Mouse (Mus musculus): ENCODE data around the gene Myo1e. TPM values are rescaled to one million over a fixed set of nuclear protein-coding genes. Genes with fewer than 3 reads are reported as not detected.

Myo1e gene
- polyA plus RNA-seq, 1 experiment: 19.5 TPM

- Histone ChIP-seq H3K27ac (ENCODE audit: insufficient read depth, low read depth, low read length) (0 out of 2 replicates have a peak overlapping the region, but pooled peaks have one; percentile 7), H3K4me1 (ENCODE audit: control insufficient read depth, insufficient read depth, insufficient read length, low read length) (peaks cover 18% of the 10 kb centered on the region), H3K36me3 (ENCODE audit: control insufficient read depth, insufficient read depth, low read length) (no peaks in the 10 kb centered on the region), H3K4me3 (ENCODE audit: low read depth, low read length) (no peak overlapping the region), H3K27me3 (ENCODE audit: control insufficient read depth, insufficient read depth, low read length) (no peaks in the 10 kb centered on the region)
- WGBS: 12% methylated on average over 2 of the region's 2 CpGs
- TF ChIP-seq CTCF (IDR thresholded peaks at IDR 0.05; ENCODE audit: extremely low read depth, insufficient read length, insufficient replicate concordance, low read depth, low read length) (no peak), POLR2A (IDR thresholded peaks at IDR 0.05; ENCODE audit: low read depth, low read length) (no peak)
These were observed 30.4 kb downstream of the Myo1e start for GRCm38 (mm10) chr9:70237561-70237960.

DNA sequence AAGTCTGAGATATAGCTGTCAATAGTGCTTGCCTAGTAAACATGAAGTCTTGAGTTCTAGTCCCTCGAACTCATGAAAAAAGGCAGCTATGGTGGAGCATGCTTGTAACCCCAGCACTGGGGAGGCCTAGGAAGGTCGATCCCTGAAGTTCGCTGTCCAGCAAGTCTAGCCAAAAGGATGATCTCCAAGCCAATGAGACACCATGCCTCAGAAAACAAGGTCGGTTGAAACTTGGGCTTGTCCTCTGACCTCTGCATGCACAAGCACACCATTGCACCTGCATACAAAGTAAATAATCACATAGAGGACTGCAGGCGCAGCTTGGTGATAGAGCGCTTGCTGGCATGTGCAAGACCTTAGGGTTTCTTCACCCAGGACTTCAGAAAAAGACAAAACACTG is 31.2 kb downstream of the Myo1e start:
- no peak for TF ChIP-seq POLR2A (IDR thresholded peaks at IDR 0.05; ENCODE audit: low read depth, low read length)
- TF ChIP-seq CTCF (IDR thresholded peaks at IDR 0.05; ENCODE audit: extremely low read depth, insufficient read length, insufficient replicate concordance, low read depth, low read length): no peak
- H3K27ac ChIP-seq (ENCODE audit: insufficient read depth, low read depth, low read length): no peak overlapping the region
- WGBS: 69% methylated on average over 6 of the region's 6 CpGs

DNA sequence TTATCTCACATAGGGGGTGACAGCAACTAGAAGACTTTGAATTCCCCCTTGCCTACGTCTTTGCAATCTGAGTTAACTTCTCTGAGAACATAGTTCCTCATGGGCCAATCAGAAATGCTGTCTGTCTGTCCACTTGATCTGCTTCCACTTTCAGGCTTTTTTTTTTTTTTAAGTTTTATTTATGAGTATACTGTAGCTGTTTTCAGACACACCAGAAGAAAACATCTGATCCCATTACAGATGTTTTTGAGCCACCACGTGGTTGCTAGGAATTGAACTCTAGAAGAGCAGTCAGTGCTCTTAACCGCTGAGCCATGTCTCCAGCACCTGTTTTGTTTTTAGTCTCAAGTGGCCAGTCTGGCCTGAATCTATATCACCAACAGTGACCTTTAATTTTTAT is 32.1 kb downstream of the Myo1e start:
- Histone ChIP-seq H3K27me3 (ENCODE audit: control insufficient read depth, insufficient read depth, low read length) (no peaks in the 10 kb centered on the region), H3K36me3 (ENCODE audit: control insufficient read depth, insufficient read depth, low read length) (no peaks in the 10 kb centered on the region), H3K27ac (ENCODE audit: insufficient read depth, low read depth, low read length) (no peak overlapping the region), H3K4me3 (ENCODE audit: low read depth, low read length) (no peak overlapping the region), H3K4me1 (ENCODE audit: control insufficient read depth, insufficient read depth, insufficient read length, low read length) (peaks cover 29% of the 10 kb centered on the region)
- WGBS: 80% methylated on average over 3 of the region's 3 CpGs
- TF ChIP-seq CTCF (IDR thresholded peaks at IDR 0.05; ENCODE audit: extremely low read depth, insufficient read length, insufficient replicate concordance, low read depth, low read length) (no peak), POLR2A (IDR thresholded peaks at IDR 0.05; ENCODE audit: low read depth, low read length) (no peak)

More for the DNA sequence above, 31.2 kb downstream of the Myo1e start:
- no peaks in the 10 kb centered on the region for H3K36me3 ChIP-seq (ENCODE audit: control insufficient read depth, insufficient read depth, low read length)
- H3K27me3 ChIP-seq (ENCODE audit: control insufficient read depth, insufficient read depth, low read length): no peaks in the 10 kb centered on the region
- peaks cover 24% of the 10 kb centered on the region for H3K4me1 ChIP-seq (ENCODE audit: control insufficient read depth, insufficient read depth, insufficient read length, low read length)
- no peak overlapping the region for H3K4me3 ChIP-seq (ENCODE audit: low read depth, low read length)

DNA sequence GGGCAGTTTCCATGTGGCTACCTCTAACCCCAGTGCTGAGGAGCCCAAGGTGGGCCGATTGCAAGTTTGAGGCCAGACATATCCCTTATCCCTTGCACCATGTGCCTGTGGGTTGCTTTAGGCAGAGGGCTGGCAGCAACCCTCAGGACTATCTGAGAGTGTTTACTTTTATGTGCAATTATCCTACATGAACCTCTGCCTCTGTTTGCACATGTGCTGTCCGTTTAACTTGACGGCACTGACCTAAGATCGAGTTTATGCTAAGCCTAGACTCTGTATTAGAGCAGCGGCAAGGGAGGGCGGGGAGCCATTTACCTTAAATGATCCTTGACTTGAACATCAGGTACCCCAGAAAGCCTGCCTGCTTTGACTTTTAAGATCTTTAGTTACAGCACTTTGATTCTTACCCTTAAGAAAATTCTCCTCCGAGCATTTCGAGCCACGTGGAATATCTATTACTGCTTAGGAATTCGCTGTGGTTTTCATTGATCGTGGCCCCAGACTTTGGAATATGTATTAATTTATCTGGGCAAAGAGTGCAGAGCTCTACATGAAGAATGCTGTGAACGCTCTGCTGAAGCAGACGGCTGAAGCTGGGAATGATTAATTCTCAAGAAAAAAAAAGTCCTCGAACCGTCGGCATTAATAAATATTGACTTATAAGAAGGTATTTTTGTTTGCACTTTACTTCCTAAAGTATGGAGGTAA is 33.7 kb downstream of the Myo1e start:
- TF ChIP-seq CTCF (IDR thresholded peaks at IDR 0.05; ENCODE audit: extremely low read depth, insufficient read length, insufficient replicate concordance, low read depth, low read length): no peak
- no peak for TF ChIP-seq POLR2A (IDR thresholded peaks at IDR 0.05; ENCODE audit: low read depth, low read length)
- H3K27ac ChIP-seq (ENCODE audit: insufficient read depth, low read depth, low read length): peak overlapping the region; percentile 82
- H3K36me3 ChIP-seq (ENCODE audit: control insufficient read depth, insufficient read depth, low read length): no peaks in the 10 kb centered on the region
- H3K27me3 ChIP-seq (ENCODE audit: control insufficient read depth, insufficient read depth, low read length): no peaks in the 10 kb centered on the region
- peaks cover 35% of the 10 kb centered on the region for H3K4me1 ChIP-seq (ENCODE audit: control insufficient read depth, insufficient read depth, insufficient read length, low read length)
- no peak overlapping the region for H3K4me3 ChIP-seq (ENCODE audit: low read depth, low read length)
- WGBS: 13% methylated on average over 16 of the region's 16 CpGs

- H3K4me1 ChIP-seq (ENCODE audit: control insufficient read depth, insufficient read depth, insufficient read length, low read length): peaks cover 35% of the 10 kb centered on the region
- H3K27me3 ChIP-seq (ENCODE audit: control insufficient read depth, insufficient read depth, low read length): no peaks in the 10 kb centered on the region
- no peaks in the 10 kb centered on the region for H3K36me3 ChIP-seq (ENCODE audit: control insufficient read depth, insufficient read depth, low read length)
- no peak for TF ChIP-seq POLR2A (IDR thresholded peaks at IDR 0.05; ENCODE audit: low read depth, low read length)
- TF ChIP-seq CTCF (IDR thresholded peaks at IDR 0.05; ENCODE audit: extremely low read depth, insufficient read length, insufficient replicate concordance, low read depth, low read length): no peak
- H3K27ac ChIP-seq (ENCODE audit: insufficient read depth, low read depth, low read length): peak overlapping the region; percentile 82
- no peak overlapping the region for H3K4me3 ChIP-seq (ENCODE audit: low read depth, low read length)
- WGBS: 17% methylated on average over 8 of the region's 8 CpGs
These were observed 34.3 kb downstream of the Myo1e start for GRCm38 (mm10) chr9:70241411-70241961.

DNA sequence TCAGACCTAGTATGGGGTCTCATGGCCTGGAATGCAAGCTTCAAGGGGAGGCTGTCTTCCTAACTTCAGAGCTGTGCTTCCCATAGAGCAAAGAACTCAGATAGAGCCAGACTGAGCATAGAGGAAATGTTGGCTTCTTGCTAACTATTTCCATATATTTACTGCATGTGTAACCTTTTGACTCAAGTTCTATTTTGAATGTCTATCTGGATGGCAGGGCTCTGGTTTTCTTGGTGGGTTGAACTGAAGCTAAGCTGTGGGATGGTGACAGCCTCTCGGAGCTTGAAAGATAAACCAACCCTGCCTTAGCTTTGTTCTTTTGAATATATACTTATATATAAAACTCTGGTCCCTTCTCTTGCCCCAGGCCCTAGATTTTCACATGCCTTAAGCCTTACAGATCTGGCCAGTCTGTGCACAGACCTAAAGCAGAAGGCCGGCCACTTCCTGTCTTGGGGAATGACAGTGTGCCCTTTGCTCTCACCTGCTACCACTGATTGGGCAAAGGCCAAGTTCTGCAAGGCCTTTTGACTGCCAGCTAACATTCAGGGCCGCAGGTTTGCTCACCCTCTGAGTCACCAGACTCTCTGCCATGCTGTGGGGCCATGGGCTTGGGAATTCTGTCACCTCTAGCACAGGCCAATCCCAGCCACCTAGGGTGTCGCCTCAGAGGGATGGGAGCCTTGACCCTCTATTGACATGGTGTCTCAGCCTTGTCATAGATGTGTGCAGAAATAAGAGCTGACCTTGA is 35.1 kb downstream of the Myo1e start:
- H3K4me1 ChIP-seq (ENCODE audit: control insufficient read depth, insufficient read depth, insufficient read length, low read length): peaks cover 35% of the 10 kb centered on the region
- H3K27me3 ChIP-seq (ENCODE audit: control insufficient read depth, insufficient read depth, low read length): no peaks in the 10 kb centered on the region
- TF ChIP-seq CTCF (IDR thresholded peaks at IDR 0.05; ENCODE audit: extremely low read depth, insufficient read length, insufficient replicate concordance, low read depth, low read length): no peak
- no peak for TF ChIP-seq POLR2A (IDR thresholded peaks at IDR 0.05; ENCODE audit: low read depth, low read length)
- no peak overlapping the region for H3K4me3 ChIP-seq (ENCODE audit: low read depth, low read length)
- peak overlapping the region; percentile 82 for H3K27ac ChIP-seq (ENCODE audit: insufficient read depth, low read depth, low read length)
- WGBS: 36% methylated on average over 4 of the region's 4 CpGs
- no peaks in the 10 kb centered on the region for H3K36me3 ChIP-seq (ENCODE audit: control insufficient read depth, insufficient read depth, low read length)

GRCm38 (mm10) chr9:70243241-70243640 is 36.1 kb downstream of the Myo1e start:
- Histone ChIP-seq H3K4me1 (ENCODE audit: control insufficient read depth, insufficient read depth, insufficient read length, low read length) (peaks cover 33% of the 10 kb centered on the region), H3K4me3 (ENCODE audit: low read depth, low read length) (no peak overlapping the region), H3K27ac (ENCODE audit: insufficient read depth, low read depth, low read length) (peak overlapping the region; percentile 10), H3K36me3 (ENCODE audit: control insufficient read depth, insufficient read depth, low read length) (no peaks in the 10 kb centered on the region), H3K27me3 (ENCODE audit: control insufficient read depth, insufficient read depth, low read length) (no peaks in the 10 kb centered on the region)
- no peak for TF ChIP-seq POLR2A (IDR thresholded peaks at IDR 0.05; ENCODE audit: low read depth, low read length)
- whole genome bisulfite sequencing: 47% methylated on average over 8 of the region's 8 CpGs
